Mouse (Mus musculus) intestine, embryonic 14.5 days (tissue): ENCODE results near the gene Ift46. TPM values are rescaled to one million over a fixed set of nuclear protein-coding genes. Genes with fewer than 3 reads are reported as not detected.

Experiments
- ATAC-seq: fragments of 200-750 bp; cut with Nextera tagmentation; replicated peaks from 2 replicates; pipeline ENCODE4 v1.8.0; 2017; ENCODE audit warnings: low read depth, moderate number of reproducible peaks, moderate TSS enrichment, moderate library complexity; ENCODE audit not compliant: low FRiP score, low TSS enrichment
- DNase-seq: peaks from one replicate; pipeline ENCODE4 v3.0.0-alpha.2; 2018; ENCODE audit warnings: low spot score
- H3K27ac ChIP-seq: fragments of 300-500 bp; sonication (generic); 2 replicates; pipeline ENCODE4 v1.5.1; 2014; ENCODE audit warnings: low read depth, mild to moderate bottlenecking, control low read depth
- H3K27me3 ChIP-seq: fragments of 300-500 bp; sonication (generic); replicated peaks from 2 replicates; pipeline ENCODE4 v1.6.1; 2014; ENCODE audit warnings: low read length, control low read depth; ENCODE audit not compliant: control insufficient read depth, insufficient read depth
- H3K36me3 ChIP-seq: fragments of 300-500 bp; sonication (generic); 2 replicates; pipeline ENCODE4 v1.6.1; 2014; ENCODE audit warnings: low read length, control low read depth; ENCODE audit not compliant: control insufficient read depth, insufficient read depth
- H3K4me1 ChIP-seq: fragments of 300-500 bp; sonication (generic); replicated peaks from 2 replicates; pipeline ENCODE4 v1.6.1; 2014; ENCODE audit warnings: low read length, control low read depth, mixed read lengths; ENCODE audit not compliant: control insufficient read depth, insufficient read depth
- H3K4me2 ChIP-seq: fragments of 300-500 bp; sonication (generic); 2 replicates; pipeline ENCODE4 v1.6.1; 2014; ENCODE audit warnings: low read length
- H3K4me3 ChIP-seq: fragments of 300-500 bp; sonication (generic); 2 replicates; pipeline ENCODE4 v1.5.1; 2014; ENCODE audit warnings: low read depth, low read length, control low read depth, mixed read lengths
- H3K9ac ChIP-seq: fragments of 300-500 bp; sonication (generic); 2 replicates; pipeline ENCODE4 v1.6.1; 2014; ENCODE audit warnings: mild to moderate bottlenecking, low read length
- H3K9me3 ChIP-seq: fragments of 300-500 bp; sonication (generic); 2 replicates; pipeline ENCODE4 v1.6.1; 2016; ENCODE audit warnings: low read length, control low read depth; ENCODE audit not compliant: control insufficient read depth
- WGBS: fragments of 180-500 bp; shearing (Covaris S2); extraction: QIAGEN DNeasy Blood & Tissue Kit; methylation state at CpG from one replicate; pipeline ENCODE4 v1.1.7; 2014; 5-methylcytosine and 5-hydroxymethylcytosine counted together
- polyA plus RNA-seq: library from polyadenylated mRNA; unstranded; fragments of >200 nt; fragmentation: Nextera tagmentation; extraction: Ambion mirVana; gene quantifications from 2 replicates; pipeline ENCODE4 v1.2.1, GENCODE M21; 2014

Ift46 gene
- polyA plus RNA-seq, 1 experiment from 2014 or later = 87.8 TPM

DNA sequence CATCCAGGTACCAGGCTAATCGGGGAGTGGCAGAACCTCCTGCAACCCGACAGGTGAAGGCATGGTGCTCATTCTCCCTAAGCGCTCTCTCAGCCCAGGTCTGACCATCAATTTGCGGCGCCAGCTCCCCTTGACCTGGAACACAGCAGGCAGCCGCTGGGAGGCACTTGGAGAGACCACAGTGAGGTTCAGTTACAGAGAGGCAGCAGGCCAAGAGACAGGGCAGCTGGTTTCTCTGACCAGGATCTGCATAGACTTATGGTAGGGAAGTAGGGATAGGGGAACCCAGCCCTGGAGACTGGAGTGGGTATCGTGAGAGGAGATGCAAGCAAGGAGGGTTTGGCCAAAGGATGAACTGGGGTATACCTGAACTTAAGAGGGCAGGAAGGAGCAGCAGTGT lies 30.6 kb downstream of the Ift46 start:
- 38% methylated on average over 7 of the region's 7 CpGs for whole genome bisulfite sequencing
- Histone ChIP-seq H3K27ac (no peak overlapping the region), H3K4me2 (peak overlapping the region; percentile 88), H3K9ac (no peak overlapping the region), H3K4me1 (peaks cover 5% of the 10 kb centered on the region), H3K4me3 (no peak overlapping the region), H3K27me3 (peaks cover 7% of the 10 kb centered on the region; the same call in 1 of the 2 replicates), H3K36me3 (no peaks in the 10 kb centered on the region), H3K9me3 (no peaks in the 10 kb centered on the region)
- ATAC-seq = no peak
- DNase-seq = no peak

DNA sequence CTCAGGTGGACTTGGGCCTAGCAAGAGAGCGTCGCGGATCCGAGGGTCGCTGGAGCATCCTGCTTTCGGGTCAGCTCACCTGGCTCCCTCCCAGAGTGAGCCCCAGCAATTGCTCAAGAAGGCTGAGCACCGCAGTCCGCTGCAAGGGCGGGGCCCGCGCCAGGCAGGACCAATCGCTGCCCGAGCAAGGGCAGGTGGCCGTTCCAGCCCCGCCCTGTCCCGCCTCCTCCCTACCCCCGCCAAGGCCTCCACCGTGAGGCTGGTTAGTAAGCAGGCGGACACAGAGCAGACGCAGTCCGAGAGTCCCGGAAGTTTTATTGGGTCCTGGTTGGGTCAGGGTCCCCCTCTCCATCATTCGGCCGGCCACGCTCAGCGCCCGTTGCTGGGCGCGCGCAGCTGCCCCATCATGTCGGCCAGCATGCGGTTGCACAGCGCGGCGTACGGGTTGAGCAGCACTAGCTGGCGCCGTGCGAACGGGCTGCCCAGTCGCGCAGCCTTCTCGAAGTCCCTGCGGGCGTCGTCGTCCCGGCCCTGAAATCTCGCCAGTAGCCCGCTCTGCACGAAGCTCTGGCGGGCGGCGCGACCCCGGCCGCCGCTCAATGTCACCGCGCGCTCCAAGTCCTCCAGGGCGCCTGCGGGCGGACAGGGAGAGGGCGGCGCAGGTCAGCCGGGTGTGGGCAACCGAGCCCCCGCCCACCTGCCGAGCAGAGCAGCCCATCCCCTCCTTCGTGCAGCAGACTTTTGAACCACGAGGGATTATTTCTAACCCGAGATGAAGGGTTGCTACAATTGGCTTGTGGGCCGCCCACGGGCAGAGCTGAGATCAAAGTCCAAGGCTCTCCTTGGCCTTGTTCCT lies 31.6 kb downstream of the Ift46 start, which contains the start of gene Tmem25:
TSS of gene Tmem25 (minus strand) at position 206 of the 856 bp plus-strand sequence.
- Histone ChIP-seq H3K4me1 (peaks cover 5% of the 10 kb centered on the region), H3K9me3 (no peaks in the 10 kb centered on the region), H3K4me2 (peak within 1 kb of the TSS; percentile 88), H3K4me3 (peak within 1 kb of the TSS; percentile 63), H3K27ac (peak within 1 kb of the TSS; percentile 83), H3K36me3 (no peaks in the 10 kb centered on the region; the same call in 1 of the 2 replicates), H3K27me3 (peaks cover 7% of the 10 kb centered on the region; the same call in 1 of the 2 replicates), H3K9ac (peak within 1 kb of the TSS; percentile 54)
- under 1% methylated on average over 75 of the region's 75 CpGs for whole genome bisulfite sequencing
- DNase-seq (peak; percentile 92), ATAC-seq (peak; percentile 96)

DNA sequence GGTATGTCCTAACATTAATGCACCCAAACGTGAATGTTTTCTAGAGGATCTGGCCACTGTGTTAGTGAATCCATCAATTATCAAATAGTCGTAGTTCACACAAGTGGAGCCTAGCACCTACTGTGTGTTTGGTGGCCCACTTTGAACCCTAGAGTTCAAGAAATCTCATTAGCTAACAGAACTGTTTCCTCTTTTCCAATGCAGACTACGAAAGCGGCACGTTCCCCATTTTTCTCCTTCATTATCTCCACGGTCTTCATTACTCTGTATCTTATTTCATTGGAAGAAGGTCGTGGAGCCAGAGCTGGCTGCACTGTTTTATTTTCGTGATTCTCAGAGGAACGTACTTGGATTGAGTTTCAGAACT lies 32.2 kb downstream of the Ift46 start:
- ATAC-seq (no peak), DNase-seq (no peak)

GRCm38 (mm10) chr9:44801669-44802068 lies 34.0 kb downstream of the Ift46 start:
- Histone ChIP-seq H3K4me3 (no peak overlapping the region), H3K4me1 (peaks cover 5% of the 10 kb centered on the region), H3K9ac (no peak overlapping the region), H3K27me3 (peaks cover 7% of the 10 kb centered on the region; the same call in 1 of the 2 replicates), H3K9me3 (no peaks in the 10 kb centered on the region), H3K27ac (no peak overlapping the region), H3K36me3 (peaks cover 21% of the 10 kb centered on the region), H3K4me2 (no peak overlapping the region)
- DNase-seq = no peak
- 77% methylated on average over 6 of the region's 6 CpGs for WGBS
- no peak for ATAC-seq

More for the DNA sequence above, 32.2 kb downstream of the Ift46 start:
- H3K4me3 ChIP-seq = peak overlapping the region; percentile 63; the same call in 1 of the 2 replicates
- peaks cover 4% of the 10 kb centered on the region for H3K36me3 ChIP-seq
- H3K4me1 ChIP-seq = peaks cover 5% of the 10 kb centered on the region
- 37% methylated on average over 9 of the region's 9 CpGs for WGBS
- peaks cover 7% of the 10 kb centered on the region; the same call in 1 of the 2 replicates for H3K27me3 ChIP-seq
- H3K9me3 ChIP-seq = no peaks in the 10 kb centered on the region
- H3K9ac ChIP-seq = no peak overlapping the region
- H3K27ac ChIP-seq = peak overlapping the region; percentile 55; the same call in 1 of the 2 replicates
- peak overlapping the region; percentile 88 for H3K4me2 ChIP-seq

DNA sequence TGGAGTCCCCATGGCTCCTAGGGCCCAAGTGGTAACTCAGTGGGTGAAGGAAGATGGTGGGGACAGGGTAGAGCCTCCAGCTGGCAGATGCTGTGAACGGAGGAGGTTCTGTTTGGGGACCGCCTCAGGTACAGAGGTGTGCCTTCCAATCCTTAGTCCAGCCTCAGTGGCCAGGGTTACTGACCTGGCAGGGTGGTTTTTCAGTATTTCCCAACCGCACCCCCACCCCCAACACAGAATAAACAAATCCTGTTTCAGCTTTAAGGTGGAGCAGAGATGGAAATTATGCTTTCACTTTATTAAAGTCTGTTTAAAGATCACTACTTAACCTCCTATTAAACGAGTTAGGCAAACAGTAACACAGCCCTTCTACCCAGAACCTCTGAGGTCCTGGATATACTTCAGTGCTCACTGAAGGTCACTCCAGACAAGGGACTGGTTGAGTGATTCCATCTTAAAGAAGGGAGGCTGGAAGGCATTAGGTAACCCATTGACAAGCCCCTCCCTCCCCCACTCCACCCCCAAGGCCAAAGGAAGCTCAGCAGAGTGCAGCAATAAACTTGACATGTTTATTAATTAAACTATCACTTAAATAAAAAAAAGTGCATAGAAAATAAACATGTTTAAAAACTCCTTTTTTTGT lies 35.2 kb downstream of the Ift46 start, which contains the start of gene Ttc36:
TSS of gene Ttc36 (minus strand) at position 265 of the 643 bp plus-strand sequence.
- Histone ChIP-seq H3K4me2 (no peak within 1 kb of the TSS), H3K27ac (no peak within 1 kb of the TSS), H3K36me3 (peaks cover 34% of the 10 kb centered on the region), H3K27me3 (peaks cover 5% of the 10 kb centered on the region; the same call in 1 of the 2 replicates), H3K4me3 (no peak within 1 kb of the TSS), H3K9me3 (no peaks in the 10 kb centered on the region), H3K9ac (no peak within 1 kb of the TSS), H3K4me1 (peaks cover 5% of the 10 kb centered on the region)
- WGBS = 58% methylated on average over 4 of the region's 4 CpGs
- DNase-seq (no peak), ATAC-seq (no peak)

- no peak overlapping the region for H3K9ac ChIP-seq
- no peak for ATAC-seq
- H3K4me3 ChIP-seq = no peak overlapping the region
- no peak overlapping the region for H3K27ac ChIP-seq
- peaks cover 51% of the 10 kb centered on the region for H3K36me3 ChIP-seq
- peaks cover 3% of the 10 kb centered on the region for H3K4me1 ChIP-seq
- peaks cover 2% of the 10 kb centered on the region; the same call in 1 of the 2 replicates for H3K27me3 ChIP-seq
- 88% methylated on average over 10 of the region's 10 CpGs for WGBS
- no peak overlapping the region for H3K4me2 ChIP-seq
- no peak for DNase-seq
- H3K9me3 ChIP-seq = no peaks in the 10 kb centered on the region
These were observed 37.0 kb downstream of the Ift46 start for GRCm38 (mm10) chr9:44804678-44805077.

GRCm38 (mm10) chr9:44805536-44805935 lies 37.8 kb downstream of the Ift46 start:
- no peak overlapping the region for H3K9ac ChIP-seq
- H3K27me3 ChIP-seq = no peaks in the 10 kb centered on the region; the same call in 1 of the 2 replicates
- ATAC-seq (no peak), DNase-seq (no peak)
- H3K27ac ChIP-seq = no peak overlapping the region
- H3K4me2 ChIP-seq = no peak overlapping the region
- no peaks in the 10 kb centered on the region for H3K9me3 ChIP-seq
- peaks cover 60% of the 10 kb centered on the region for H3K36me3 ChIP-seq
- 89% methylated on average over 5 of the region's 5 CpGs for WGBS
- no peaks in the 10 kb centered on the region for H3K4me1 ChIP-seq
- H3K4me3 ChIP-seq = no peak overlapping the region

DNA sequence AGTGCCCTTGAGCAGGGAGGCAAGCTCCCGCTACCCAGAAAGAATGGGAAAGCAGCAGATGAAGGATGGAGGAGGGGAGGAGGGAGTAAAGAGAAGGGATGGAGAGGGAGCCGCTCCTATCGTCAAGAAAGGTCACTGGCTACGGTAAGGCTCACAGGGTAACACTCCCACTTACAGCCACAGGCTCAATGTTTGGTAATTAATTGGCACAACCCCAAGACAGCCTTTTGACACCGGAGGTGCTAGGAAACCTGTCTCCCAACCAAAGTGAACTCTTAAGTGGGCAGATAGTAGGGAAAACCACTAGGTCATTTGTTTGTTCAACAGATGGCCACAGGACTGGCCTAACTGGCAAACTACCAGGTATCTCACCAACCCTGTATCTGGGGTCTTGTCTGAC lies 39.4 kb downstream of the Ift46 start:
- Histone ChIP-seq H3K9ac (no peak overlapping the region), H3K9me3 (no peaks in the 10 kb centered on the region), H3K4me3 (no peak overlapping the region), H3K27ac (no peak overlapping the region), H3K36me3 (peaks cover 76% of the 10 kb centered on the region), H3K4me1 (no peaks in the 10 kb centered on the region), H3K4me2 (no peak overlapping the region), H3K27me3 (no peaks in the 10 kb centered on the region)
- ATAC-seq = no peak
- no peak for DNase-seq
- 75% methylated on average over 5 of the region's 5 CpGs for WGBS
